Mouse (Mus musculus) layer of hippocampus, adult 2 months (tissue): ENCODE data around the gene Mdfic. TPM values are rescaled to one million over a fixed set of nuclear protein-coding genes. Genes with fewer than 3 reads are reported as not detected.

Experiments
- DNase-seq, 2 experiments: peaks; one replicate each; pipeline ENCODE4 v3.0.0; 2022; ENCODE audit warnings: low spot score in 2 of 2
- H3K27ac ChIP-seq: fragments of 200-600 bp; 2 replicates; pipeline ENCODE4 v1.8.1; 2022
- H3K4me3 ChIP-seq: fragments of 200-600 bp; 2 replicates; pipeline ENCODE4 v1.8.1; 2022; ENCODE audit warnings: mild to moderate bottlenecking
- CTCF ChIP-seq: fragments of 200-600 bp; conservative IDR thresholded peaks from 2 replicates; pipeline ENCODE4 v1.8.1; 2022; ENCODE audit warnings: antibody characterized with exemption, mild to moderate bottlenecking, moderate library complexity
- total RNA-seq, 2 experiments: library from RNA; stranded (reverse); gene quantifications; 2 replicates each; pipeline ENCODE4 v1.2.3; 2021

Mdfic gene
- total RNA-seq, 2 experiments from 2014 or later: 3.1 to 3.9 TPM

- no peak for DNase-seq
- TF ChIP-seq CTCF: no peak
- H3K27ac ChIP-seq: no peak overlapping the region
- H3K4me3 ChIP-seq: no peak overlapping the region
These were observed 7.4 kb downstream of the Mdfic start for GRCm38 (mm10) chr6:15727681-15728410.

DNA sequence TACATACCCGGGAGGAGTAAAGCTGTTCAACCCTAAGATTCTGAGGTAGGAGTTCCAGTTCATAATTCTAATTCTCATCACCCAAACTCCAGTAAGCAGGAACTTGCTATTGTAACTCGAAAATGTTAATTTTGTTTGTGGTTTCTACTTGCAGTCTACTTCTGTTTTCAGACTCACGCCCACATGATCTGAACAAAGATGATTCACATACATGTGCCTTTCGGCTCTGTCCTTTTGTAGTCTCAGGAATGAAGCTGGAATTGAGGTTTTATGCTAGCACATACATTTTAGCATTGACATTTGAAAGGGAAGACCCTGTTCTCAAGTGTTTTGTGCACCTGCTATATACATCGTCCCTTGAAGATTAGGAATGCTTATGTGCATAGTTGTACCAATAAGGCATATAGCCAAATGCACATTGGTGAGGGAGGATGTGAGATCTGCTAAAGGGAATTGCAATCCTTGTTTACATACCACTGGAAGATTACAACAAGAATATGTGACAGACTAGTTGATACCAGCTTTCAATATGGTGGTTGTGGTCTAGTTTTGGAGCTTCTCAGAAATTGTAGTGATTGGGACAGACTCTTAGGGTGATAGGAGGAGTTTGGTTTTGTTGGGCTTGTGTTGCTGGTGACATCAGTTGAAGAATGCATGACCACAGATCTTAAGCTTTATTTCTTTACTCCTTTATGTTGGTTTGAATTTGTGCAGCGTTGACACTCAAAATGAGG lies 8.6 kb downstream of the Mdfic start:
- H3K4me3 ChIP-seq: no peak overlapping the region
- DNase-seq: no peak
- TF ChIP-seq CTCF: no peak
- H3K27ac ChIP-seq: no peak overlapping the region

- Histone ChIP-seq H3K27ac (no peak overlapping the region), H3K4me3 (no peak overlapping the region)
- DNase-seq: no peak
- no peak for TF ChIP-seq CTCF
These were observed 9.8 kb downstream of the Mdfic start for GRCm38 (mm10) chr6:15730258-15730657.

DNA sequence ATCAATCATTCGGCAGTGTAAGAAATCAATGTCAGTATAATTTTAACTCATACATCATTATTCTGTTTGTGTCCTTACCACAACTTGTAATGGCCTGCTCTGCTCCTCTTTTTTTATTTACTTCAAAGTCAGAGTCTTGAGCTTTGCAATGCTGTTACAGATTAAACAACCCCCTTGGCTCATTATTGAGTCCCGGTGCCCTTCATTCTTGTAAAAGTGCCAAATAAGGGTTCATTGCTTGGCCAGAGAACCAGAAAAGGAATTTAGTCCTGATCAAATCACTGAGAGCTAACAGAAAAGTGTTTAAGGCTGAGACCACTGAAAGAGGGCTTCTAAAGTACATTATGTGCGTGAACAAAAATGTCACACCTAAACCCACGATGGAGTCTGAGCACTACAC lies 10.2 kb downstream of the Mdfic start:
- DNase-seq: no peak
- Histone ChIP-seq H3K27ac (no peak overlapping the region), H3K4me3 (no peak overlapping the region)
- TF ChIP-seq CTCF: no peak

GRCm38 (mm10) chr6:15731452-15731851 lies 11.0 kb downstream of the Mdfic start:
- TF ChIP-seq CTCF: no peak
- Histone ChIP-seq H3K4me3 (no peak overlapping the region), H3K27ac (no peak overlapping the region)
- DNase-seq: no peak

- no peak overlapping the region for H3K4me3 ChIP-seq
- H3K27ac ChIP-seq: no peak overlapping the region
- TF ChIP-seq CTCF: 0 out of 2 replicates have a peak, but pooled peaks have one; percentile 17
- no peak for DNase-seq
These were observed 17.0 kb downstream of the Mdfic start for GRCm38 (mm10) chr6:15737312-15737911.

DNA sequence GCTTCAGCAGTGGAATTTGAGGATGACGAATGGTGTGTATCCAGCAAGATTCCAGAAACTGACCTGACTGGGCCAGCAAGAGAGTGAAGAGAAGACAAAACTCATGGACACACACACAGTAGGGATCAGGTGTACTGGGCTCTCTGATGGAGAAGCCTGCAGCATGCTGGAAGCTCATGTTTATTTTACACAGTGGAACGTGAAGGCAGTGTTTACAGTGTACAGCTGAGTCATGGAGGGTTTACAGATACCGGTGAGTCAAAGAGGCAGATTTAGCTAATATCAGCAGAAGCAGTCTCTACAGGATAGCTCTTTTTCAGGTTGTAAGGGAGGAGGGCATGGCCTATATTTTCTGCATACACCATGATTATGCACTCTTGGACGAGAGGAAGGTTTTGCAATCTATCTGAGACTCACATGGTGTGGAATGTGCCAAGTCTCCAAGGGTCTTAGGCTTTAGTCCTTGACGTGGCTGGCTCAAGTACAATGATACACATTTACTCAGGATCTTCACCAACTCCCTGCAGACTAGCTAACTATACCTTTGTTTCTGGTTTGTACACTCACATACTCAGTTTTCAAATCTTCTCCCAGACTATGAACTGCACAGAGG lies 18.0 kb downstream of the Mdfic start:
- Histone ChIP-seq H3K4me3 (no peak overlapping the region), H3K27ac (no peak overlapping the region)
- DNase-seq: no peak
- no peak for TF ChIP-seq CTCF

- no peak for TF ChIP-seq CTCF
- Histone ChIP-seq H3K27ac (no peak overlapping the region), H3K4me3 (no peak overlapping the region)
- DNase-seq: no peak
These were observed 18.7 kb downstream of the Mdfic start for GRCm38 (mm10) chr6:15739132-15739531.

DNA sequence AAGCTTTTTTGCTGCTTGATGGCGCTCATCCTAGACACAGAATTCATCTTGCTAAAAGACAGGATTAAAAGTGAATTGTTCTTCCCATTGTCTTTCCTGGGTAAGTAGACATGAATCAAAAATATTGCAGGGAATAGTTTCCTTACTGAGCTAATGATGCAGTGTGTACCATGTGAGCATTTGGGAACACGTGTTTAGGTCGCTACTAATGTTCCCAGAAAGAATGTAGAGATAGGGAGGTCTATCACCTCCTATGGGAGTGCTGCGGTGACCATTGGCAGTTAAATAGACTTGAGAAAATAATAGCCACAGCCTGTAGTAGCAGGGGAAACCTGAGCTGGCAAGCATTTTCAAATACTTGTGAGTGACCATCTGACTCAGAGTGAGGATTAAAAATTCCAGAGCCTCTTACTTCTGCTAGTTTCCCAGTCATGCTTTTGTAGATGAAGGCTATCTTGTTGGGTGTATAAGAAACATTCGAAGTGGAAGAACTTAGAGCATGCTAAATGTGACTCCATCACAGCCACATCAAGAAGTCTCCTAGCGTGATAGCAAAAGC lies 22.2 kb downstream of the Mdfic start:
- no peak for DNase-seq
- no peak for TF ChIP-seq CTCF
- Histone ChIP-seq H3K4me3 (no peak overlapping the region), H3K27ac (no peak overlapping the region)

GRCm38 (mm10) chr6:15743291-15743792 lies 22.9 kb downstream of the Mdfic start:
- TF ChIP-seq CTCF: no peak
- H3K27ac ChIP-seq: no peak overlapping the region
- H3K4me3 ChIP-seq: no peak overlapping the region
- DNase-seq: no peak

- Histone ChIP-seq H3K27ac (no peak overlapping the region), H3K4me3 (no peak overlapping the region)
- no peak for DNase-seq
- TF ChIP-seq CTCF: no peak
These were observed 23.3 kb downstream of the Mdfic start for GRCm38 (mm10) chr6:15743793-15744192.

DNA sequence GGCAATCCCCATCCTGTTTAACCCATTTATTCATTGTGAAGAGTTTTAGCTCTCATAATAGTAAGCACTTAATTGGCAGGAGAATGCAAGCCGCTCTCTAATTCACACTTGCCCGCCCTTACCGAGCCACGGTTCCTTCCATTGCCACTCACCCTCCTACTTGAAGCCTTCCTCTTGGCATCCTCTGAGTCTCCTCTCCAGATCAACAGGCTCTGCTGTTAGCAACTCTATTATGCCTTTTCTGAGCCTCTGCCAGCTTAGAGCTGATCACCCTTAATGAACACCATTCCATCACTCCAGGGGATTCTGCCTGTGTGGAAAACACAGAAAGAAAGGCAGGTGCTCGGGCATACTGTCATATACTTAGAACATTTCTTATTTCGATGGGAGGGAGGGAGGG lies 24.9 kb downstream of the Mdfic start:
- H3K4me3 ChIP-seq: no peak overlapping the region
- no peak for TF ChIP-seq CTCF
- DNase-seq: no peak
- H3K27ac ChIP-seq: no peak overlapping the region

DNA sequence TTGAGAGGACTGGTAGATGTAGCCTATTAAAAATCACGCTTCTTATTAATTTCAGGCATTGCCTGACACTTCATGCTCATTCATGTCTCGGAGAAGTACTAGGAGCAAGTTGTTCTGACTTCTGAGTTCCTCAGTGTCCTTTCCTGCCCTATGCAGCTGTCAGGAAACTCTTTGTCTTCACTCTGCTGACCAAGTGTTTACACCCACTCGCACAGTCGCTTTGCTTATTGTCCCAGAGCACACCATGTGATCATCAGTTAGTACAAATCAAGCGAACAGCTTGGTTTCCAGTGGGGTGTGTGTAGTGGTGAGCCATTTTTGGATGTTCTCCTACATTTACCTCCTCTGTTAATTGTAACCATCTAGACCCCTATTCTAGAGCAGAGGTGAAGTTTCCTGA lies 25.4 kb downstream of the Mdfic start:
- H3K4me3 ChIP-seq: no peak overlapping the region
- TF ChIP-seq CTCF: no peak
- no peak overlapping the region for H3K27ac ChIP-seq
- no peak for DNase-seq
